Mouse (Mus musculus): ENCODE results near the gene Runx1. TPM values are rescaled to one million over a fixed set of nuclear protein-coding genes. Genes with fewer than 3 reads are reported as not detected.

Gene Runx1
- polyA plus RNA-seq, 1 experiment from 2014 or later, result 1.2 TPM

DNA sequence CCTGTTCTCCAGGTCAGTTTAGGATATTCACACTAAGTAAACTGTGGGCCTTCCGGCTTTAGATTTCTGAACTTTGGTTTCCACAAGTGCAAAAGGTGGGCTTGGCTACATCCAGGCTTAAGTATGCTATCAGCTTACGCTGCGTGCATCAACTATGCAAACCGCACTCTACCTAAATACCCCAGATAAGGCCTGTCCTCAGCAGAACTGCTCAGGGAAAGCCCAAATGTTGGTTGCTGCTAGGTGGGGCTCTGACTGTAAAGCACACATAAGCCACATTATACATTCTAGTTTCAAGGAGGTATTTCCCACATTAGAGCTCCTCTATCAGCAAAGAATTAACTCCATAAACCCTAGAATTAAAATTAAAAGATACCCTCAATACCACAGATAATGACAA is 33.0 kb downstream of the Runx1 start:
- Histone ChIP-seq H3K4me2 (ENCODE audit: low read depth) (no peak overlapping the region), H3K9me3 (ENCODE audit: control insufficient read depth, low read length) (no peaks in the 10 kb centered on the region), H3K27me3 (ENCODE audit: control insufficient read depth, insufficient read depth, low read length) (no peaks in the 10 kb centered on the region), H3K27ac (ENCODE audit: low read depth, low read length) (no peak overlapping the region), H3K9ac (ENCODE audit: low read length) (no peak overlapping the region), H3K4me1 (ENCODE audit: control insufficient read depth, insufficient read depth, low read length) (no peaks in the 10 kb centered on the region), H3K36me3 (ENCODE audit: control insufficient read depth, insufficient read depth, low read length) (no peaks in the 10 kb centered on the region), H3K4me3 (ENCODE audit: low read depth, low read length) (no peak overlapping the region)
- WGBS, result 93% methylated on average over 4 of the region's 4 CpGs
- ATAC-seq (ENCODE audit: insufficient read depth, low FRiP score, low TSS enrichment) (no peak), DNase-seq (ENCODE audit: low spot score) (no peak)

DNA sequence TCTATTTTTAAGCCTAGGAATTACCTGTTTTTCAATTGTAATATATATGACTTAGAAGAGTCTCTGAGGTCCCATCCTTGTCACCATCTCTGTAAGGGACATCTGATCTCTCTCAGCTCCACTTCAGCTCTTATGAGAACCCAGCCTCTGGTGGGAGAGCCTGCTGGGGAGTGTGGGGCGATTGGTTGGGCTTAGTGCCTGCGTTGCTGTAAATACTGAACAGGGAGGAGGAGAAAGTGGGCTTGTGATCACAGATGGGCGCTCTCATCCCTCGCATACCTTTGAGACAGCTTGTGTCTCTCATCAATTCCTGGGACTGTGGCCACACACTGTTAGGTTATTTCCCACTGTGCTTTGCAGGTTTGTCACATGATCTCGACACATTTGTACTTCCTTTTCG is 35.3 kb downstream of the Runx1 start:
- H3K9me3 ChIP-seq (ENCODE audit: control insufficient read depth, low read length), result no peaks in the 10 kb centered on the region
- ATAC-seq (ENCODE audit: insufficient read depth, low FRiP score, low TSS enrichment) (no peak), DNase-seq (ENCODE audit: low spot score) (no peak)
- H3K9ac ChIP-seq (ENCODE audit: low read length), result no peak overlapping the region
- no peak overlapping the region for H3K27ac ChIP-seq (ENCODE audit: low read depth, low read length)
- no peaks in the 10 kb centered on the region for H3K36me3 ChIP-seq (ENCODE audit: control insufficient read depth, insufficient read depth, low read length)
- 85% methylated on average over 6 of the region's 6 CpGs for WGBS
- H3K27me3 ChIP-seq (ENCODE audit: control insufficient read depth, insufficient read depth, low read length), result no peaks in the 10 kb centered on the region
- H3K4me3 ChIP-seq (ENCODE audit: low read depth, low read length), result no peak overlapping the region
- H3K4me1 ChIP-seq (ENCODE audit: control insufficient read depth, insufficient read depth, low read length), result no peaks in the 10 kb centered on the region
- no peak overlapping the region for H3K4me2 ChIP-seq (ENCODE audit: low read depth)

DNA sequence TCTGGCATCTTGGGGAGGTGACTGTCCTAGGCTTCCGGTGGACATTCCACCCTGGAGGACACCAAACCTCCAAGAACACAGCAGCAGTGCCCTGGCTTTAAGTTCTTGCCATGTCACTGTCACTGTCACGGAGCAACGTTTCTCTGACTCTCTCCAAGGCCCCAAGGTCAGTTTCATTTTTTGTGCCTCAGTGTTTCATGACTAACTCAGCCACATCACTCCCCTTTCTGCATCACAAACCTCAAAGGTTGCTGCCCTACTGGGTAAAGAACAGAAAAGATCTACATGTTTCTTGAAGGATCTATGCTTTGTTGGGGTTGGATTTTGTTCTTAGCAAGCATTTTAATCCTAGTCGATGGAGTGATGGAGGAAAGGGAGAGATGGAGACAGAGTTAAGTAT is 36.1 kb downstream of the Runx1 start:
- no peaks in the 10 kb centered on the region for H3K9me3 ChIP-seq (ENCODE audit: control insufficient read depth, low read length)
- DNase-seq (ENCODE audit: low spot score), result no peak
- H3K4me3 ChIP-seq (ENCODE audit: low read depth, low read length), result no peak overlapping the region
- no peak overlapping the region for H3K4me2 ChIP-seq (ENCODE audit: low read depth)
- ATAC-seq (ENCODE audit: insufficient read depth, low FRiP score, low TSS enrichment), result no peak
- no peaks in the 10 kb centered on the region for H3K36me3 ChIP-seq (ENCODE audit: control insufficient read depth, insufficient read depth, low read length)
- WGBS, result 93% methylated on average over 4 of the region's 4 CpGs
- no peak overlapping the region for H3K27ac ChIP-seq (ENCODE audit: low read depth, low read length)
- H3K4me1 ChIP-seq (ENCODE audit: control insufficient read depth, insufficient read depth, low read length), result no peaks in the 10 kb centered on the region
- no peaks in the 10 kb centered on the region for H3K27me3 ChIP-seq (ENCODE audit: control insufficient read depth, insufficient read depth, low read length)
- H3K9ac ChIP-seq (ENCODE audit: low read length), result no peak overlapping the region

DNA sequence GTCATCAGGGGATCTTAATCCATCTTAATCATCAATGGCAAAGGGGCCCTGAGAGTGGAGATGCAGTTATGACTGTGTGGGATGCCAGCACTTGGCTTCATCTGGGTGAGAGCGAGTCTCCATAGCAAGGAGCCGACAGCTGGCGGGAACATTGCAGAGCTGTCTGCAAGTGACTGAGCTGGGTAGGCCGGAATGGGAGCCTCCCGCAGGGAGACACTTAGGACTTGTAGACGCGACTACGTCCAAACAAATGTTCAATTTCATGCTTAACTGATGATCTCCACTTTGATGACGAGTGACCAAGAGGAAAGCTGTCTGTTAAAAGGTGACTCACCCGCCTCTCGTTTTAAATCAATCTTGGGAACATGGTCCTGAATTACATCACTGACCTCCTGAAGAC is 37.5 kb downstream of the Runx1 start:
- 53% methylated on average over 11 of the region's 11 CpGs for WGBS
- Histone ChIP-seq H3K9ac (ENCODE audit: low read length) (no peak overlapping the region), H3K27me3 (ENCODE audit: control insufficient read depth, insufficient read depth, low read length) (no peaks in the 10 kb centered on the region), H3K9me3 (ENCODE audit: control insufficient read depth, low read length) (no peaks in the 10 kb centered on the region), H3K4me1 (ENCODE audit: control insufficient read depth, insufficient read depth, low read length) (no peaks in the 10 kb centered on the region), H3K4me2 (ENCODE audit: low read depth) (no peak overlapping the region), H3K27ac (ENCODE audit: low read depth, low read length) (no peak overlapping the region), H3K36me3 (ENCODE audit: control insufficient read depth, insufficient read depth, low read length) (no peaks in the 10 kb centered on the region), H3K4me3 (ENCODE audit: low read depth, low read length) (no peak overlapping the region)
- DNase-seq (ENCODE audit: low spot score), result no peak
- no peak for ATAC-seq (ENCODE audit: insufficient read depth, low FRiP score, low TSS enrichment)

DNA sequence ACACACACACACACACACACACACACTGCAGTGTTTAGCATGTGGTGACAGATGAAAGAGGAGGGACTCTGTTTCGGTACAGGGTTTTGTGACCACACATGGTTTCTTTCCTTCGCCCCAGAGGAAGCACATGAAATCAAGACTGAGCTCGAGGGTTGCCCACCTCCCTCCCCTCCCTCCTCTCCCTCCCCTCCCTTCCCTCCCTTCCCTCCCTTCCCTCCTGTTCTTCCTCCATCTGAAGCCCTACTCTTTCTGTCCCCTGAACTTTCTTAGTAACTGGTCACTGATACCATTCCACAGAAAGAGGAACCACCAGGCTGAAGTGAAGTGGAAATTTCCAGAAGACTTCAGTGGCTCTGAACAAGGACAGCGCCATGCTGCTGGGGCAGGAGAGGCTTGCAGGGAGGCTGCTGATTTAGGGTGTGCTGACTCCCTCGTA is 39.0 kb downstream of the Runx1 start:
- WGBS, result 73% methylated on average over 5 of the region's 5 CpGs

DNA sequence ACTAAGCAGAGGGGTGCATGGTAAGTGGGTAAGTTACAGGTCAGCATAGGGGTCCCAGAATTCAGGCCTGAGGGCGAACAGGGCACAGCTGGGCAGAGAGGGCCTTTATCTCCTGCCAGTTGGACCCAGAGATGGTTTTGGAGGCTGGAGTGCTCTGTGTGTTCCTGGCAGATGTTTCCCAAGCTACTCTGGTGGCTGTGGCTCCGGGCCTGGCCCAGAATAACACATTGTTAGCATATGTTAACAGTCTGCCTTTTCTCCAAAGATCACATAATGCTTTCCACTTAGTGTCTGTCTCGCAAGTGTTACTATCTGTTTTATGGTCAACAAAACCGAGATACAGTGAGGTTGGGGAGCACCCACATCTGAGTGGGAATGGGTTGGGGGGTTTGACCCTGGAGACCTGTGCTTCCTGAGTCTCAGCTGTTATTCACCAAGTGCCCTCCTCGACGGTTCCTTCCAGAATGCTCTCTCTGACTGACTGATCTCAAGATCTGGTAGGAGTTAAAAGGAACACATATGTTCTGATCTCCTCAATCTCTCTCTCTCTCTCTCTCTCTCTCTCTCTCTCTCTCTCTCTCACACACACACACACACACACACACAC is 39.6 kb downstream of the Runx1 start:
- no peaks in the 10 kb centered on the region for H3K4me1 ChIP-seq (ENCODE audit: control insufficient read depth, insufficient read depth, low read length)
- H3K36me3 ChIP-seq (ENCODE audit: control insufficient read depth, insufficient read depth, low read length), result no peaks in the 10 kb centered on the region
- H3K9ac ChIP-seq (ENCODE audit: low read length), result no peak overlapping the region
- no peaks in the 10 kb centered on the region for H3K27me3 ChIP-seq (ENCODE audit: control insufficient read depth, insufficient read depth, low read length)
- 72% methylated on average over 6 of the region's 6 CpGs for WGBS
- H3K4me2 ChIP-seq (ENCODE audit: low read depth), result no peak overlapping the region
- H3K4me3 ChIP-seq (ENCODE audit: low read depth, low read length), result no peak overlapping the region
- ATAC-seq (ENCODE audit: insufficient read depth, low FRiP score, low TSS enrichment), result no peak
- DNase-seq (ENCODE audit: low spot score), result no peak
- no peak overlapping the region for H3K27ac ChIP-seq (ENCODE audit: low read depth, low read length)
- H3K9me3 ChIP-seq (ENCODE audit: control insufficient read depth, low read length), result no peaks in the 10 kb centered on the region

More for the DNA sequence above, 39.0 kb downstream of the Runx1 start:
- ATAC-seq (ENCODE audit: insufficient read depth, low FRiP score, low TSS enrichment), result no peak
- H3K4me3 ChIP-seq (ENCODE audit: low read depth, low read length), result no peak overlapping the region
- no peaks in the 10 kb centered on the region for H3K4me1 ChIP-seq (ENCODE audit: control insufficient read depth, insufficient read depth, low read length)
- H3K27me3 ChIP-seq (ENCODE audit: control insufficient read depth, insufficient read depth, low read length), result no peaks in the 10 kb centered on the region
- H3K9ac ChIP-seq (ENCODE audit: low read length), result no peak overlapping the region
- no peak overlapping the region for H3K4me2 ChIP-seq (ENCODE audit: low read depth)
- no peak for DNase-seq (ENCODE audit: low spot score)
- no peak overlapping the region for H3K27ac ChIP-seq (ENCODE audit: low read depth, low read length)
- no peaks in the 10 kb centered on the region for H3K9me3 ChIP-seq (ENCODE audit: control insufficient read depth, low read length)
- no peaks in the 10 kb centered on the region for H3K36me3 ChIP-seq (ENCODE audit: control insufficient read depth, insufficient read depth, low read length)

DNA sequence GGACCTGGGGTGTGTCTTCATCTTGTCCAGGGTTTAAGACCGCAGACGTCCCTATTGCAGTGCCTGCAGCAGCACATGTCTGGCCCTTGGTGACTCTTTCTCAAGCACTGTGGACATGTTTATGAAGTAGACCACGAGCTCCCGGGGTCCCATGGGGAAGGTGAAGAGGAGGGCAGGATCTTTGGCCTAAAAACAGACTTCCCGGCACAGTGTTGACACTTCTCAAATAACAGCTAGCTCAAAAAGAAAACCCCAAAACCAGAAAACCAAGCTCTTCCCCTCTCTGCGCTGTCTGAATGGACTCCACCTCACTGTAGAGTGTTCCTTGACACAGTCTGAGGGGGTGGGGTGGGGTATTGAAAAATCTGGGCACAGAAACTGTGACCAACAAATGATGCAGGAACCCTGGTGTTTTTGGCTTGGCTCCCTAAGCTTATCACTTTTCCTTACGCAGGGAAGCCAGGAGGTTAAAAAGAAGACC is 42.3 kb downstream of the Runx1 start:
- H3K36me3 ChIP-seq (ENCODE audit: control insufficient read depth, insufficient read depth, low read length), result no peaks in the 10 kb centered on the region
- H3K9ac ChIP-seq (ENCODE audit: low read length), result no peak overlapping the region
- no peaks in the 10 kb centered on the region for H3K9me3 ChIP-seq (ENCODE audit: control insufficient read depth, low read length)
- H3K4me3 ChIP-seq (ENCODE audit: low read depth, low read length), result no peak overlapping the region
- WGBS, result 62% methylated on average over 7 of the region's 7 CpGs
- ATAC-seq (ENCODE audit: insufficient read depth, low FRiP score, low TSS enrichment) (no peak), DNase-seq (ENCODE audit: low spot score) (no peak)
- H3K27ac ChIP-seq (ENCODE audit: low read depth, low read length), result no peak overlapping the region
- no peak overlapping the region for H3K4me2 ChIP-seq (ENCODE audit: low read depth)
- no peaks in the 10 kb centered on the region for H3K27me3 ChIP-seq (ENCODE audit: control insufficient read depth, insufficient read depth, low read length)
- H3K4me1 ChIP-seq (ENCODE audit: control insufficient read depth, insufficient read depth, low read length), result no peaks in the 10 kb centered on the region

DNA sequence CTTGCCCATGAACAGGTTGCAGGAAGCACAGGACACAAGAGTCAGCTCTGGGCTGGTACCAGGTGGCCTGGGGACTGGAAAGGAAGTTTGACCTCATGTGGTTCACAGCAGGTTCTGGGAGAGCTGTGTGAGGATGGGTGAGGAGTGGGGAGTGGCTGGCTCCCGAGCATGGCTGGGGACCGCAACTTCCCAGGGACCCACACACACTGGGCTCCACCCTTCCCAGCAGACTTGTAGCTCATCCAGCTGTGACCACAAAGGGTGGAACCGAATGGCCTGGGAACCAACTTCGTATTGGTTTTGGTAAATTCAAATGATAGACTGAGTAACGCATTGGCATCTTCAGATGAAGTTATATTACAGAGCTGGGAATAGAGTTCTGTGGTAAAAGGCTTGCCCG is 43.5 kb downstream of the Runx1 start:
- Histone ChIP-seq H3K36me3 (ENCODE audit: control insufficient read depth, insufficient read depth, low read length) (no peaks in the 10 kb centered on the region), H3K4me1 (ENCODE audit: control insufficient read depth, insufficient read depth, low read length) (no peaks in the 10 kb centered on the region), H3K27ac (ENCODE audit: low read depth, low read length) (no peak overlapping the region), H3K4me3 (ENCODE audit: low read depth, low read length) (no peak overlapping the region), H3K27me3 (ENCODE audit: control insufficient read depth, insufficient read depth, low read length) (no peaks in the 10 kb centered on the region), H3K9me3 (ENCODE audit: control insufficient read depth, low read length) (no peaks in the 10 kb centered on the region), H3K4me2 (ENCODE audit: low read depth) (no peak overlapping the region), H3K9ac (ENCODE audit: low read length) (no peak overlapping the region)
- ATAC-seq (ENCODE audit: insufficient read depth, low FRiP score, low TSS enrichment) (no peak), DNase-seq (ENCODE audit: low spot score) (no peak)
- WGBS, result 81% methylated on average over 6 of the region's 6 CpGs

DNA sequence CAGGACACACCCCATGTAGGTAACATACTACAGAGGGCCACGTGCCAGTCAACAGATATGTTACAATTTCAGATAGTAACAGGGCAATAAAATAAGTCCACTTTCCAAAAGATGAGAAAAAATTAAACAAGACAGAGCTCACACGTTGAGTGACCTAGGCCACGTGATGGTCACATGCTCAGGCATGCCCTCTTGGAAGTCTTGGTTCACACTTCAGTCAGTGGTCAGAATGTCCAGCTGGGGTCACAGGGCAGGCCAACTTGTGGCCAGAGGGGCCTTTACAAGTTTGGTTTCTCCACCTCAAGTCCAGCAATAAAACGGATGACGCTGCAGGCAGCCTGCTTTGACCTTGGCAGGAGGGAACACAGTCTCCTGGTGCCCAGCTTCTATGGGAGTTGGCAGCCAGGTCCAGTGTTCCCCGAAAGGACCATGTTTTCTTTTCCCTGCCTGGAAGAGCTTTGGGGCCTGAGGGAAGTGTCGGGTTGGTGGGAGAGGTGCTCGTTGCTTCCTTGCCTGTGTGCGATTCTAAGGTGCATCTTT is 46.0 kb downstream of the Runx1 start:
- H3K9ac ChIP-seq (ENCODE audit: low read length), result no peak overlapping the region
- no peaks in the 10 kb centered on the region for H3K36me3 ChIP-seq (ENCODE audit: control insufficient read depth, insufficient read depth, low read length)
- no peaks in the 10 kb centered on the region for H3K27me3 ChIP-seq (ENCODE audit: control insufficient read depth, insufficient read depth, low read length)
- no peak overlapping the region for H3K4me3 ChIP-seq (ENCODE audit: low read depth, low read length)
- ATAC-seq (ENCODE audit: insufficient read depth, low FRiP score, low TSS enrichment) (no peak), DNase-seq (ENCODE audit: low spot score) (no peak)
- H3K27ac ChIP-seq (ENCODE audit: low read depth, low read length), result no peak overlapping the region
- no peak overlapping the region for H3K4me2 ChIP-seq (ENCODE audit: low read depth)
- no peaks in the 10 kb centered on the region for H3K9me3 ChIP-seq (ENCODE audit: control insufficient read depth, low read length)
- no peaks in the 10 kb centered on the region for H3K4me1 ChIP-seq (ENCODE audit: control insufficient read depth, insufficient read depth, low read length)
- 88% methylated on average over 9 of the region's 9 CpGs for WGBS
